Mouse (Mus musculus) hindbrain, embryonic 11.5 days (tissue): ENCODE results near the gene Ethe1. TPM values are rescaled to one million over a fixed set of nuclear protein-coding genes. Genes with fewer than 3 reads are reported as not detected.

ENCODE experiments used
- ATAC-seq: fragments of 200-750 bp; cut with Nextera tagmentation; 2 replicates; pipeline ENCODE4 v1.8.0; 2017; ENCODE audit warnings: mild to moderate bottlenecking, moderate TSS enrichment, moderate library complexity; ENCODE audit not compliant: low FRiP score
- DNase-seq: peaks from one replicate; pipeline ENCODE4 v3.0.0-alpha.2; 2015; ENCODE audit warnings: low spot score
- H3K27ac ChIP-seq: fragments of 300-500 bp; sonication (generic); 2 replicates; pipeline ENCODE4 v1.5.1; 2014; ENCODE audit warnings: mild to moderate bottlenecking, low read depth, low read length
- H3K27me3 ChIP-seq: fragments of 300-500 bp; sonication (generic); 2 replicates; pipeline ENCODE4 v1.6.1; 2014; ENCODE audit warnings: mild to moderate bottlenecking, low read length, moderate library complexity, mixed read lengths; ENCODE audit not compliant: control insufficient read depth, insufficient read depth
- H3K36me3 ChIP-seq: fragments of 300-500 bp; sonication (generic); 2 replicates; pipeline ENCODE4 v1.6.1; 2014; ENCODE audit warnings: mild to moderate bottlenecking, low read length, moderate library complexity, mixed read lengths; ENCODE audit not compliant: control insufficient read depth, insufficient read depth
- H3K4me1 ChIP-seq: fragments of 300-500 bp; sonication (generic); replicated peaks from 2 replicates; pipeline ENCODE4 v1.6.1; 2014; ENCODE audit warnings: low read length, mixed read lengths; ENCODE audit not compliant: control insufficient read depth, insufficient read depth
- H3K4me2 ChIP-seq: fragments of 300-500 bp; sonication (generic); replicated peaks from 2 replicates; pipeline ENCODE4 v1.6.1; 2014; ENCODE audit warnings: mild to moderate bottlenecking, low read depth, low read length
- H3K4me3 ChIP-seq: fragments of 300-500 bp; sonication (generic); 2 replicates; pipeline ENCODE4 v1.5.1; 2014; ENCODE audit warnings: low read depth, low read length
- H3K9ac ChIP-seq: fragments of 300-500 bp; sonication (generic); 2 replicates; pipeline ENCODE4 v1.6.1; 2014; ENCODE audit warnings: low read depth, low read length
- H3K9me3 ChIP-seq: fragments of 300-500 bp; sonication (generic); 2 replicates; pipeline ENCODE4 v1.6.1; 2016; ENCODE audit warnings: low read length; ENCODE audit not compliant: control insufficient read depth
- WGBS: fragments of 180-500 bp; shearing (Covaris S2); extraction: QIAGEN DNeasy Blood & Tissue Kit; methylation state at CpG from one replicate; pipeline ENCODE4 v1.1.7; 2014; 5-methylcytosine and 5-hydroxymethylcytosine counted together
- polyA plus RNA-seq: library from polyadenylated mRNA; unstranded; fragments of >200 nt; fragmentation: Nextera tagmentation; extraction: Ambion mirVana; gene quantifications from 2 replicates; pipeline ENCODE4 v1.2.1, GENCODE M21; 2014

Gene Ethe1
- polyA plus RNA-seq, 1 experiment from 2014 or later = 19.8 TPM

DNA sequence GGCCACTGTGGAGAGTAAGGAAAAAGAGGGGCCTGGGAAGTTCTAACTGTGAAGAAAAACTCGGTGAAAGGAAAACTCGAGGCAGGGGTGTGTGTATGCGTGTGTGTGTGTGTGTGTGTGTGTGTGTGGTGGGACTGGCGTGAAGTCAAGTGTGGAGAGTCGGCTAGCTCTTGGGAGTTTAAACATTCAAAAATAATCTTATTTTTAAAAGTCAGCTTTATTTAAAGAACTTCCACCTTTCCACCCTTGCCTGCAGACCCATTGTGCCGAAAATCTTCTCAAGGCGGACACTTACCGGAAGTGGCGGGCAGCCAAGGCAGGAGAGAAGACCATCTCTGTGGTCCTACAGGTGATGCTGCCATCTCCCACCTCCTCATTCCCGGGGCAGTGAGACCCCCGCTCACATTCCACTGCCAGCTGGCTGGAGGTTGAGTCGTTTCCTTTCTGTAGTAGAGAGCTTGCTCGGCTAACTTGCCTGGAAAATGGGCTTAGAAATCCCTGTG lies 39.8 kb upstream of the Ethe1 start:
- Histone ChIP-seq H3K4me2 (peak overlapping the region; percentile 65), H3K9me3 (no peaks in the 10 kb centered on the region), H3K9ac (peak overlapping the region; percentile 77), H3K4me3 (peak overlapping the region; percentile 83), H3K36me3 (no peaks in the 10 kb centered on the region), H3K4me1 (peaks cover 9% of the 10 kb centered on the region), H3K27ac (no peak overlapping the region), H3K27me3 (no peaks in the 10 kb centered on the region)
- DNase-seq (no peak), ATAC-seq (no peak; the same call in 1 of the 2 replicates)
- WGBS = 32% methylated on average over 13 of the region's 13 CpGs

DNA sequence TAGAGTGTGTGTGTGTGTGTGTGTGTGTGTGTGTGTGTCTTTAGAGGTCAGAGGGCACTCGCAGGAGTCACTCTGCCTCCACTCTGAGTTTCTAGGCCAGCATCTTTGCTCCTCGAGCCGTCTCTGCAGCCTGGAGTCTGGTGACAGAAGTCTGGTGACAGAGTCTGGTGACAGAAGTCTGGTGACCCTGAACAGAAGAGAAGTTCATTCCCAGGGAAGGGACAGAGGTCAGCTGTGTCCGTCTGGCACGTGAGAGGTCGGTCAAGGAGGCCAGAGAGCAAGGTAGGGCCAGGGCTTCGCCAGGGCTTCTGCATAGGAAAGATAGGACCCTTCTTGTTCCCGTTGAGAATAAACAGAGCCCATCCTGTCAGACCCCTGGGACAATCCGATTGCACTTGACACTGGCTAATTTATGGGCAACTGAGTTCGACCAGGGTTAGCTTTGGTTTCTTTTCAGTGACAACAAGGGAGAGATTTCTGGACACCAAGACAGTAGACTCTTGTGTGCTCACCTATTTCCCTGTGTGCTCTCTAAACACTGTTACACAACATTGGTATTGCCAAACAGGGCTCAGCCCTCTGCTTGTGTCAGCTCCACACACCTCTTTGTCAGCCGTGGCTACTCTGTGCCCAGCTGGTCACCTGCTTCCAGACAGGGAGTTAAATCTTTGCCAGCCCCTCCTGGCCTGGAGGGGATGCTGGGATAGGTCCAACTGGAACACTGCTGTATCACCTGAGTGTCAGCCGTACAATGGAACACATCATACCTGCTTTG lies 35.2 kb upstream of the Ethe1 start:
- no peaks in the 10 kb centered on the region for H3K27me3 ChIP-seq
- H3K4me1 ChIP-seq = peaks cover 5% of the 10 kb centered on the region
- H3K36me3 ChIP-seq = no peaks in the 10 kb centered on the region
- H3K9me3 ChIP-seq = no peaks in the 10 kb centered on the region
- 93% methylated on average over 12 of the region's 12 CpGs for WGBS
- no peak overlapping the region for H3K4me3 ChIP-seq
- ATAC-seq = no peak
- DNase-seq = no peak
- no peak overlapping the region for H3K27ac ChIP-seq
- no peak overlapping the region for H3K4me2 ChIP-seq
- no peak overlapping the region for H3K9ac ChIP-seq

DNA sequence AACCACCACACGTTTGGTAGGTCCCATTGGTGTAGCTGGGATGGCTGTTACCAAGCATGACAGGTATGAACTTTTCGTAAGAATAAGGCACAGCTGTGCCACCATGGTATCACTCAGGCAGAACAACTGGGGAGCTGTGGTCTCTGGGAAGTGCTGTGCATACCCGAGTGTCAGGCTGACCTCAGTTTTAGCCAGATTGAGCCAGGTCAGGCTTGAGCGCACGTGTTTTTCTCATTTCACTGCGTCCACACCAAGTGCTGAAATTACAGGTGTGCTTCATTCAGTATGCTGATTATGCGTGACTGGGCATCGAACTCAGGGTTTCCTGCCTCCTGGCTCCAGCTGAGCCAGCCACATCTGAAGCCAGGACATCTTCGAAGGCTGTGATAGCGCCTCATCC lies 31.6 kb upstream of the Ethe1 start:
- WGBS = 90% methylated on average over 10 of the region's 10 CpGs
- H3K27ac ChIP-seq = no peak overlapping the region
- DNase-seq (no peak), ATAC-seq (no peak)
- 0 out of 2 replicates have a peak, but pooled peaks cover 2% of the 10 kb centered on the region for H3K36me3 ChIP-seq
- no peaks in the 10 kb centered on the region for H3K4me1 ChIP-seq
- H3K4me2 ChIP-seq = no peak overlapping the region
- H3K4me3 ChIP-seq = no peak overlapping the region
- H3K9me3 ChIP-seq = no peaks in the 10 kb centered on the region
- H3K27me3 ChIP-seq = no peaks in the 10 kb centered on the region
- H3K9ac ChIP-seq = no peak overlapping the region

DNA sequence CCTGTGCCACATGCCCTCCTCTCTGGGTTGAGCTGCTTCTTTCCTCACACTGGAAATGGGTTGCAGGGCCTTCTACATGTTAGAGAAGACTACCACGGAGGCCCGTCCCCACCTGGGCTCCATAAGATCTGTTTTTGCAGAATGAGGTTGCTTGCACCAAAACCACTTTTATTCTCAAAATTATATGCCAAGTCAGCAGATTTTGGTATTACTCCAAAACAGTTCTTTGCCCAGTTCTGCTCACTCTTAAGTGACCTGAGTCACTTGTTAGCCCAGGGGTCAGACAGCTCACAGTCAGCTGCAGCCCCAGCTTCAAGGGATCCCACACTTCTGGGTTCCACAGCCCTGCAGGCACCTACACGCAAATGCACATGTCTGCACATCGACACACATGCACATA lies 25.9 kb upstream of the Ethe1 start:
- Histone ChIP-seq H3K4me2 (no peak overlapping the region), H3K4me1 (no peaks in the 10 kb centered on the region), H3K9me3 (no peaks in the 10 kb centered on the region), H3K4me3 (no peak overlapping the region), H3K27ac (no peak overlapping the region), H3K36me3 (0 out of 2 replicates have a peak, but pooled peaks cover 3% of the 10 kb centered on the region), H3K27me3 (no peaks in the 10 kb centered on the region), H3K9ac (no peak overlapping the region)
- DNase-seq (no peak), ATAC-seq (no peak)
- WGBS = 91% methylated on average over 4 of the region's 4 CpGs

DNA sequence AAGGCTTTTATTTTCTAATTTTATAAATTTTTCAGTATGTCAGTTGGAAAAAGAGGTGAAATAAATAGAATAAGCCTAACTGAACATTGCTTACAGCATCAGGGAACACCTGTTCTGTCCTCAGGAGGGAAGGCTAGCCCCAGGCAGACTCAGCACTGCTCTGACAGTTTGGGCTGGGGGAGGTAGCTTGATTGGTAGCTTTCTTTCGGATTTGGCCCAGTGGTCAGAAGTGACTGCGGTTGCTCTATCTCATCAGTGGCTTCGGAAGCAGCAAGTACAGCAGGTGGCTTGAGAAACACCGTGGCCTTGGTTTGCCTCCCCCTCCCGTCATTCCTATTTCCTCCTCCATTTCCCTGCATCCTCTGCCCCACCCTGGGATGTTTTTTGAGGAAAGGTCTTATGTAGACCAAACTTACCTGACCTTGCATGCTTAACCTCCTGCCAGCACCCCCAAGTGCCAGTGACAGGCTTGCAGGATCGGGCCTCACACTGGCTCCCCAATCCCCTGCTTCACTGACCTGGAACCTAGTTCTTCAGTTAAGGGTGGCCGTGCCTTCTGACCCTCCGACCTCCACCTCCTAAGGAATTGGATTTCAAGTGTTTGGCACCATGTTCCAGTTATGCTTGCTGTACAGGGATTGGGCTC lies 24.0 kb upstream of the Ethe1 start:
- H3K27ac ChIP-seq = no peak overlapping the region
- H3K4me2 ChIP-seq = no peak overlapping the region
- H3K9ac ChIP-seq = no peak overlapping the region
- WGBS = 93% methylated on average over 8 of the region's 8 CpGs
- H3K36me3 ChIP-seq = peaks cover 11% of the 10 kb centered on the region
- ATAC-seq = no peak
- H3K9me3 ChIP-seq = no peaks in the 10 kb centered on the region
- H3K4me3 ChIP-seq = no peak overlapping the region
- H3K27me3 ChIP-seq = no peaks in the 10 kb centered on the region
- H3K4me1 ChIP-seq = no peaks in the 10 kb centered on the region
- no peak for DNase-seq

DNA sequence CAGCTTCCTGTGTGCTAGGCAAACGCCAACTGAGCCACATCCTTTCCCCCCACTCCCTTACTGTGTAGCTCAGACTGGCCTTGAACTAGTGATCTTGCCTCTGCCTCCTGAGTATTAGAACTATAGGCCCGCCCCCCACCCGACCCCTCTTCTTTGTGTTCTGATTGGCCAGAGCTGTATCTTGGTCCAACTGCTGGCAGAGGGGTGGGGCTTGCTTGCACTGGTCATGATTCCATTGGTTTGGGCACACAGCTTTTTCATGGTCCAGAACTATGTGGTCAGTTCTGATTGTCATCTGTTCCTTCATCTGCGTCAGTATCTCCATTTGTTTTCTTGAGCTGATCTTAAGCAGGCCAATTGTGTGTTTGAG lies 23.5 kb upstream of the Ethe1 start:
- WGBS = 86% methylated on average over 4 of the region's 4 CpGs
- Histone ChIP-seq H3K4me3 (no peak overlapping the region), H3K9me3 (no peaks in the 10 kb centered on the region), H3K27me3 (no peaks in the 10 kb centered on the region), H3K4me2 (no peak overlapping the region), H3K4me1 (no peaks in the 10 kb centered on the region), H3K27ac (no peak overlapping the region), H3K9ac (no peak overlapping the region), H3K36me3 (peaks cover 14% of the 10 kb centered on the region)
- no peak for DNase-seq
- ATAC-seq = no peak

DNA sequence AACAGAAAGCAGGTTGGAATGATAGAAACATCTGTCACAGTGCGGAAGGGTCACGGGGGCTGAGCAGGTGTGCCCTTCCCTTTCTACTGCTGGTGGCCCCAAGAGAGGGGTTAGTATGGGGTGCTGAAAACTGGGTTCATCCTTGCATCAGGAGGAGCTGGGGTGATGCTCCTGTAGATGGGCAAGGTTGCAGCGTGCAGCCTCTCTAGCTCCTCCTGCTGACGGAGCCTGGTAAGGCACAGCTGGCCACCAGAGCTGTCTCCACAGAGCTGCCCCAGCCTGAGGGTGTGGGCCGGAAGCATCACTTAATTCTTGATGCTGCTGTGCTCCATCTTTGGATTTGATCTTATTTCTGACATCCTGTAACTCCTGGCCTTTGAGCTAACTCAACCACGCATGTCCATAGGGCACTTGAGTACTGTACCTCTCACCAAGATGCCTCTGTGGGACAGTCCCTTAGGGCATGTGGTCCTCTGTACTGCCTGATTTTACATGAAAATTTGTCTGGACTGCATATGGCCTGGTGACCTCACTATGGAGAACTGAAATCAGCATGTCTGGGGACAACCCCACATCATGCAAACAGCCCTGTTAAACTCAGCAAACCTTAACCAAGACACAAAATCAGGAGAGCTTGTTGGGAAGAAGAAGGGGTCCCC lies 22.6 kb upstream of the Ethe1 start:
- H3K27me3 ChIP-seq = no peaks in the 10 kb centered on the region
- no peaks in the 10 kb centered on the region for H3K9me3 ChIP-seq
- DNase-seq (peak; percentile 84), ATAC-seq (peak; percentile 61)
- WGBS = 58% methylated on average over 6 of the region's 6 CpGs
- no peak overlapping the region for H3K4me3 ChIP-seq
- H3K4me1 ChIP-seq = no peaks in the 10 kb centered on the region
- H3K9ac ChIP-seq = no peak overlapping the region
- peaks cover 14% of the 10 kb centered on the region for H3K36me3 ChIP-seq
- no peak overlapping the region for H3K27ac ChIP-seq
- no peak overlapping the region for H3K4me2 ChIP-seq

DNA sequence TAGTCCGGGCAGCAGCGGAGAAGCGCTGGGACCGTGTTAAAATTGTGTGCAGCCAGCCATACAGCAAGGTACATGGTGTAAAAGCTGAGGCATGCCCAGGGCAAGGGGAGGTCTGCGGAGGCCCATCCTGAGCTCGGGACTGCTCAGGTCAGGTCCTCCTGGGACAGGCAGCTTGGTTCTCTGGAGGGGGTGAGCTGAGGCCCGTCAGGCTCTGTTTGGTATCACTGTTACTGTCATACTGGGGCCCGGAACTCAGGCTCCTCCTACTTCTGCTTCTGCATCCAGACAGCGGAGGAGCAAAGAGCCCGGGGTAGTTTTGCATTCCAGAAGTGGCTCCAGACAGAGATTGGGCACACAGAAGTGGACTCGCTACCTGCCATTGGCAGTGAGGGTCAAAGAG lies 21.7 kb upstream of the Ethe1 start:
- ATAC-seq = no peak
- H3K36me3 ChIP-seq = peaks cover 13% of the 10 kb centered on the region
- H3K9ac ChIP-seq = no peak overlapping the region

More for the DNA sequence above, 21.7 kb upstream of the Ethe1 start:
- no peaks in the 10 kb centered on the region for H3K4me1 ChIP-seq
- H3K4me3 ChIP-seq = no peak overlapping the region
- H3K9me3 ChIP-seq = no peaks in the 10 kb centered on the region
- DNase-seq = no peak
- 96% methylated on average over 11 of the region's 11 CpGs for WGBS
- no peak overlapping the region for H3K27ac ChIP-seq
- H3K27me3 ChIP-seq = no peaks in the 10 kb centered on the region
- H3K4me2 ChIP-seq = no peak overlapping the region
